Mouse (Mus musculus) myocyte (in vitro differentiated cells): ENCODE data around the gene Mrpl38.

Experiments
- CEBPB ChIP-seq: IDR thresholded peaks from 2 replicates; pipeline ENCODE4 v1.6.1; 2011; ENCODE audit warnings: mild to moderate bottlenecking, moderate library complexity; ENCODE audit not compliant: poor library complexity, insufficient read depth, severe bottlenecking
- POLR2A ChIP-seq: IDR thresholded peaks from one replicate; pipeline ENCODE4 v1.6.1; 2011; ENCODE audit warnings: low read depth, mild to moderate bottlenecking, control low read depth, moderate library complexity; ENCODE audit not compliant: insufficient read length
- TCF12 ChIP-seq: IDR thresholded peaks from one replicate; pipeline ENCODE4 v1.6.1; 2011; ENCODE audit warnings: mild to moderate bottlenecking, control low read depth; ENCODE audit not compliant: poor library complexity, insufficient read depth, severe bottlenecking
- USF1 ChIP-seq: IDR thresholded peaks from one replicate; pipeline ENCODE4 v1.6.1; 2011; ENCODE audit warnings: low read depth, mild to moderate bottlenecking, control low read depth, moderate library complexity

DNA sequence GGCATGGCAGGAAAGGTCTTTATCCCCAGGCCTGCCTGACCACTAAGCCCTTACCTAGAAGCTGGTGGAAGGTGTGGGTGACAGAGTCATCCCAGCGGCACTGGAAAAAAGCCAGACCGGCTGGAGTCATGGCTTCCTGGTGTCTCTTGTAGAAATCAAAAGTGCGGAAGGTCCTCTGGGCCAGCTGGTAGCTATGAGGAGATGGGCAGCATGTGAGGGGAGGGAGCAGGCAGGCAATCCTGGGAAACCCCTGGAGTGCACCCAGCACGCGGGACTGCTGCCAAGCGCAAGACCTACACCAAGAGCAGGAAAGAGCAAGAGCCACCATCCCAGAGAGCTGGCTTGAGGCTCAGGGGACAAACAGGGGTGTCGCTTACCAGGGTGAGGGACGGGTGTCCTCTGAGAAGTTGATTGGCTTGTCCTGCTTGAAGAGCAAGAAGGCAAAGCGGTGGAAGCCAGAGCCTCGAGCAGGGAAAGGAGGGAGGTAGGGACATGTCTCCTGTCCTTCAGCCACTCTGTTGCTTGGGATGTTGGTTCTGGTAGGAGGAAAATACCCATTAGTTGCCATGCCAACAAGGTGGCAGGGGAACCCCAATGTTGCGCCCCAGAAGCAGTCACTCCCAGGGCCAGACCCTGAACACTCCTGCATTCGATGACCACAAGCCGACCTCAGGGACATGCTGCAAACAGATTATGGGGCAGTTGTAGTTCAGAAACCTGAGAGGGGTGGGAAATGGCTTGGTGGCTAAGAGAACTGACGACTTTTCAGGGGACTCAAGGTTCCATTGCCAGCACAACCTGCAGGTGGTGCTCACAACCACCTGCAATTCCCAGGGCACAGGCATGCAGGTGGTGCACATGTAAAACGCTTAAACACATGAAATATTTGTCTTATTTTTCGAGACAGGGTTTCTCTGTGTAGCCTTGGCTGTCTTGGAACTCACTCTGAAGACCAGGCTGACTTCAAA, 6.0 kb downstream of the Mrpl38 start:
- no peak for TF ChIP-seq USF1
- TF ChIP-seq TCF12 = no peak
- no peak for TF ChIP-seq POLR2A
- no peak for TF ChIP-seq CEBPB
